Mouse (Mus musculus) stomach, postnatal 0 days (tissue): ENCODE measurements around the gene Atp13a1. TPM values are rescaled to one million over a fixed set of nuclear protein-coding genes. Genes with fewer than 3 reads are reported as not detected.

Experiments used
- ATAC-seq: fragments of 200-750 bp; cut with Nextera tagmentation; 2 replicates; pipeline ENCODE4 v1.8.0; 2017; ENCODE audit not compliant: low FRiP score, low TSS enrichment
- DNase-seq: peaks from one replicate; pipeline ENCODE4 v3.0.0-alpha.2; 2016; ENCODE audit warnings: low spot score
- H3K27ac ChIP-seq: fragments of 300-500 bp; sonication (generic); replicated peaks from 2 replicates; pipeline ENCODE4 v1.5.1; 2014; ENCODE audit warnings: mild to moderate bottlenecking, control low read depth
- H3K27me3 ChIP-seq: fragments of 300-500 bp; sonication (generic); 2 replicates; pipeline ENCODE4 v1.6.1; 2014; ENCODE audit warnings: low read length; ENCODE audit not compliant: control insufficient read depth, insufficient read depth
- H3K36me3 ChIP-seq: fragments of 300-500 bp; sonication (generic); 2 replicates; pipeline ENCODE4 v1.6.1; 2014; ENCODE audit warnings: low read length, mixed read lengths; ENCODE audit not compliant: control insufficient read depth, insufficient read depth
- H3K4me1 ChIP-seq: fragments of 300-500 bp; sonication (generic); replicated peaks from 2 replicates; pipeline ENCODE4 v1.6.1; 2014; ENCODE audit warnings: antibody characterized with exemption; ENCODE audit not compliant: control insufficient read depth, insufficient read depth
- H3K4me2 ChIP-seq: fragments of 300-500 bp; sonication (generic); replicated peaks from 2 replicates; pipeline ENCODE4 v1.6.1; 2014; ENCODE audit warnings: low read depth, mild to moderate bottlenecking, control low read depth, moderate library complexity
- H3K4me3 ChIP-seq: fragments of 300-500 bp; sonication (generic); 2 replicates; pipeline ENCODE4 v1.5.1; 2014; ENCODE audit warnings: low read depth, low read length, control low read depth
- H3K9ac ChIP-seq: fragments of 300-500 bp; sonication (generic); 2 replicates; pipeline ENCODE4 v1.6.1; 2014; ENCODE audit warnings: mild to moderate bottlenecking, low read length, control low read depth, mixed read lengths
- H3K9me3 ChIP-seq: fragments of 300-500 bp; sonication (generic); 2 replicates; pipeline ENCODE4 v1.6.1; 2016; ENCODE audit warnings: low read length; ENCODE audit not compliant: control insufficient read depth
- CTCF ChIP-seq: IDR thresholded peaks from 2 replicates; pipeline ENCODE4 v1.5.1; 2016; ENCODE audit warnings: antibody characterized with exemption, low read depth, mild to moderate bottlenecking, moderate library complexity
- EP300 ChIP-seq: optimal IDR thresholded peaks from 2 replicates; pipeline ENCODE3; 2016; ENCODE audit warnings: antibody characterized with exemption
- WGBS: fragments of 180-500 bp; shearing (Covaris S2); extraction: QIAGEN DNeasy Blood & Tissue Kit; methylation state at CpG from one replicate; pipeline ENCODE4 v1.1.7; 2014; 5-methylcytosine and 5-hydroxymethylcytosine counted together
- polyA plus RNA-seq: library from polyadenylated mRNA; unstranded; fragments of >200 nt; fragmentation: Nextera tagmentation; extraction: Ambion mirVana; gene quantifications from 2 replicates; pipeline ENCODE4 v1.2.1, GENCODE M21; 2015

The Atp13a1 gene
- polyA plus RNA-seq, 1 experiment from 2014 or later = 19.4 TPM

GRCm38 (mm10) chr8:69794901-69795300 lies 3.9 kb downstream of the Atp13a1 start:
- H3K9ac ChIP-seq = no peak overlapping the region
- H3K9me3 ChIP-seq = no peaks in the 10 kb centered on the region
- no peak overlapping the region for H3K27ac ChIP-seq
- no peak for TF ChIP-seq EP300
- TF ChIP-seq CTCF = no peak
- no peak for ATAC-seq
- WGBS = 95% methylated on average over 6 of the region's 6 CpGs
- DNase-seq = no peak
- H3K4me1 ChIP-seq = no peaks in the 10 kb centered on the region
- H3K36me3 ChIP-seq = peaks cover 39% of the 10 kb centered on the region
- H3K4me2 ChIP-seq = no peak overlapping the region
- H3K4me3 ChIP-seq = no peak overlapping the region
- H3K27me3 ChIP-seq = no peaks in the 10 kb centered on the region

- TF ChIP-seq EP300 = no peak
- H3K9ac ChIP-seq = no peak overlapping the region
- DNase-seq (no peak), ATAC-seq (no peak)
- no peak overlapping the region for H3K4me2 ChIP-seq
- H3K27me3 ChIP-seq = no peaks in the 10 kb centered on the region
- H3K4me3 ChIP-seq = no peak overlapping the region
- H3K9me3 ChIP-seq = no peaks in the 10 kb centered on the region
- no peaks in the 10 kb centered on the region for H3K4me1 ChIP-seq
- 95% methylated on average over 16 of the region's 16 CpGs for WGBS
- H3K27ac ChIP-seq = no peak overlapping the region
- H3K36me3 ChIP-seq = peaks cover 54% of the 10 kb centered on the region
Measured at GRCm38 (mm10) chr8:69796721-69797345, 5.9 kb downstream of the Atp13a1 start.

- no peak overlapping the region for H3K27ac ChIP-seq
- ATAC-seq (no peak), DNase-seq (no peak)
- no peak for TF ChIP-seq CTCF
- no peak for TF ChIP-seq EP300
- WGBS = 97% methylated on average over 10 of the region's 10 CpGs
- peaks cover 63% of the 10 kb centered on the region for H3K36me3 ChIP-seq
- no peak overlapping the region for H3K4me3 ChIP-seq
- H3K4me2 ChIP-seq = no peak overlapping the region
- H3K9ac ChIP-seq = no peak overlapping the region
- no peaks in the 10 kb centered on the region for H3K9me3 ChIP-seq
- H3K4me1 ChIP-seq = no peaks in the 10 kb centered on the region
- H3K27me3 ChIP-seq = no peaks in the 10 kb centered on the region
Measured at GRCm38 (mm10) chr8:69797661-69798060, 6.7 kb downstream of the Atp13a1 start.

- H3K27me3 ChIP-seq = no peaks in the 10 kb centered on the region
- no peak for TF ChIP-seq CTCF
- TF ChIP-seq EP300 = no peak
- H3K9me3 ChIP-seq = no peaks in the 10 kb centered on the region
- DNase-seq (no peak), ATAC-seq (no peak)
- H3K4me1 ChIP-seq = no peaks in the 10 kb centered on the region
- no peak overlapping the region for H3K4me2 ChIP-seq
- H3K36me3 ChIP-seq = peaks cover 69% of the 10 kb centered on the region
- H3K9ac ChIP-seq = no peak overlapping the region
- H3K4me3 ChIP-seq = no peak overlapping the region
- 89% methylated on average over 8 of the region's 8 CpGs for WGBS
- H3K27ac ChIP-seq = no peak overlapping the region
Measured at GRCm38 (mm10) chr8:69799261-69799660, 8.3 kb downstream of the Atp13a1 start.

GRCm38 (mm10) chr8:69799946-69800345 lies 9.0 kb downstream of the Atp13a1 start:
- Histone ChIP-seq H3K27ac (no peak overlapping the region), H3K4me3 (no peak overlapping the region), H3K9me3 (no peaks in the 10 kb centered on the region), H3K4me1 (no peaks in the 10 kb centered on the region), H3K36me3 (peaks cover 67% of the 10 kb centered on the region), H3K27me3 (no peaks in the 10 kb centered on the region), H3K9ac (no peak overlapping the region), H3K4me2 (no peak overlapping the region)
- no peak for ATAC-seq
- TF ChIP-seq CTCF (0 out of 2 replicates have a peak, but pooled peaks have one; percentile 17), EP300 (no peak)
- WGBS = 80% methylated on average over 5 of the region's 5 CpGs
- DNase-seq = no peak

- DNase-seq (no peak), ATAC-seq (no peak)
- H3K9me3 ChIP-seq = no peaks in the 10 kb centered on the region
- no peaks in the 10 kb centered on the region for H3K4me1 ChIP-seq
- no peak overlapping the region for H3K4me3 ChIP-seq
- H3K9ac ChIP-seq = no peak overlapping the region
- H3K27ac ChIP-seq = no peak overlapping the region
- no peak overlapping the region for H3K4me2 ChIP-seq
- TF ChIP-seq EP300 (no peak), CTCF (no peak)
- no peaks in the 10 kb centered on the region for H3K27me3 ChIP-seq
- peaks cover 72% of the 10 kb centered on the region for H3K36me3 ChIP-seq
- 97% methylated on average over 4 of the region's 4 CpGs for WGBS
Measured at GRCm38 (mm10) chr8:69801796-69802195, 10.8 kb downstream of the Atp13a1 start.
